Mouse (Mus musculus) liver, postnatal 0 days (tissue): ENCODE data around the gene Majin. TPM values are rescaled to one million over a fixed set of nuclear protein-coding genes. Genes with fewer than 3 reads are reported as not detected.

ENCODE experiments used
- ATAC-seq: fragments of 200-750 bp; cut with Nextera tagmentation; 2 replicates; pipeline ENCODE4 v1.8.0; 2017; ENCODE audit warnings: mild to moderate bottlenecking, moderate library complexity
- DNase-seq: peaks from one replicate; pipeline ENCODE4 v3.0.0-alpha.2; 2016
- H3K27ac ChIP-seq: fragments of 300-500 bp; sonication (generic); 2 replicates; pipeline ENCODE4 v1.5.1; 2014; ENCODE audit warnings: antibody characterized with exemption, moderate library complexity, mild to moderate bottlenecking, low read depth
- H3K27me3 ChIP-seq: fragments of 300-500 bp; sonication (generic); 2 replicates; pipeline ENCODE4 v1.6.1; 2014; ENCODE audit warnings: low read length, control low read depth, mixed read lengths; ENCODE audit not compliant: insufficient read depth
- H3K36me3 ChIP-seq: fragments of 300-500 bp; sonication (generic); replicated peaks from 2 replicates; pipeline ENCODE4 v1.6.1; 2014; ENCODE audit warnings: mild to moderate bottlenecking, control low read depth, low read length, moderate library complexity, mixed read lengths; ENCODE audit not compliant: insufficient read depth
- H3K4me1 ChIP-seq: fragments of 300-500 bp; sonication (generic); 2 replicates; pipeline ENCODE4 v1.6.1; 2014; ENCODE audit warnings: antibody characterized with exemption, mild to moderate bottlenecking, control low read depth; ENCODE audit not compliant: insufficient read depth
- H3K4me2 ChIP-seq: fragments of 300-500 bp; sonication (generic); 2 replicates; pipeline ENCODE4 v1.6.1; 2014; ENCODE audit warnings: low read depth, mild to moderate bottlenecking, low read length, moderate library complexity, mixed read lengths
- H3K4me3 ChIP-seq: fragments of 300-500 bp; sonication (generic); 2 replicates; pipeline ENCODE4 v1.5.1; 2014; ENCODE audit warnings: low read depth, low read length
- H3K9ac ChIP-seq: fragments of 300-500 bp; sonication (generic); replicated peaks from 2 replicates; pipeline ENCODE4 v1.6.1; 2014; ENCODE audit warnings: mild to moderate bottlenecking, moderate library complexity
- H3K9me3 ChIP-seq: fragments of 300-500 bp; sonication (generic); 2 replicates; pipeline ENCODE4 v1.6.1; 2016; ENCODE audit warnings: mild to moderate bottlenecking, control low read depth, low read length, mixed read lengths
- CTCF ChIP-seq: sonication (generic); IDR thresholded peaks from 2 replicates; pipeline ENCODE4 v1.5.1; 2016; ENCODE audit warnings: antibody characterized with exemption, low read depth
- EP300 ChIP-seq: IDR thresholded peaks from 2 replicates; pipeline ENCODE4 v1.6.1; 2016; ENCODE audit warnings: antibody characterized with exemption, low read depth, mild to moderate bottlenecking
- WGBS: fragments of 180-500 bp; shearing (Covaris S2); extraction: QIAGEN DNeasy Blood & Tissue Kit; methylation state at CpG from one replicate; pipeline ENCODE4 v1.1.7; 2014; ENCODE audit not compliant: insufficient replicate concordance; 5-methylcytosine and 5-hydroxymethylcytosine counted together
- polyA plus RNA-seq: library from polyadenylated mRNA; unstranded; fragments of >200 nt; fragmentation: Nextera tagmentation; extraction: Ambion mirVana; gene quantifications from 2 replicates; pipeline ENCODE4 v1.2.1, GENCODE M21; 2015

The Majin gene
- polyA plus RNA-seq, 1 experiment from 2014 or later: not detected

GRCm38 (mm10) chr19:6216046-6216705 lies 32.0 kb downstream of the Majin start:
- no peaks in the 10 kb centered on the region for H3K9me3 ChIP-seq

GRCm38 (mm10) chr19:6218606-6219005 lies 34.4 kb downstream of the Majin start:
- H3K9ac ChIP-seq: no peak overlapping the region
- no peaks in the 10 kb centered on the region for H3K9me3 ChIP-seq
- 61% methylated on average over 6 of the region's 6 CpGs for WGBS

More at GRCm38 (mm10) chr19:6216046-6216705, 32.0 kb downstream of the Majin start:
- Histone ChIP-seq H3K4me2 (no peak overlapping the region), H3K27ac (no peak overlapping the region), H3K4me1 (no peaks in the 10 kb centered on the region), H3K4me3 (no peak overlapping the region), H3K27me3 (no peaks in the 10 kb centered on the region), H3K9ac (no peak overlapping the region), H3K36me3 (no peaks in the 10 kb centered on the region)
- 47% methylated on average over 6 of the region's 6 CpGs for WGBS
- TF ChIP-seq EP300 (no peak), CTCF (no peak)
- DNase-seq: no peak
- no peak for ATAC-seq

GRCm38 (mm10) chr19:6226135-6226534 lies 41.9 kb downstream of the Majin start, which contains the start of gene Gpha2:
Gene Gpha2 (plus strand): TSS chr19:6226380.
- Histone ChIP-seq H3K9ac (no peak within 1 kb of the TSS), H3K4me3 (no peak within 1 kb of the TSS), H3K27ac (no peak within 1 kb of the TSS), H3K4me1 (no peaks in the 10 kb centered on the region), H3K9me3 (no peaks in the 10 kb centered on the region), H3K27me3 (no peaks in the 10 kb centered on the region), H3K36me3 (no peaks in the 10 kb centered on the region; the same call in 1 of the 2 replicates), H3K4me2 (no peak within 1 kb of the TSS)
- ATAC-seq (no peak), DNase-seq (peak; percentile 14)
- TF ChIP-seq EP300: no peak
- no peak for TF ChIP-seq CTCF
- 51% methylated on average over 2 of the region's 2 CpGs for WGBS

More at GRCm38 (mm10) chr19:6218606-6219005, 34.4 kb downstream of the Majin start:
- TF ChIP-seq CTCF (no peak), EP300 (no peak)
- Histone ChIP-seq H3K4me3 (no peak overlapping the region), H3K4me2 (no peak overlapping the region), H3K4me1 (no peaks in the 10 kb centered on the region), H3K27ac (no peak overlapping the region), H3K36me3 (no peaks in the 10 kb centered on the region), H3K27me3 (no peaks in the 10 kb centered on the region)
- DNase-seq (no peak), ATAC-seq (no peak)

GRCm38 (mm10) chr19:6226763-6227162 lies 42.6 kb downstream of the Majin start:
- peak; percentile 12 for DNase-seq
- no peak overlapping the region for H3K4me2 ChIP-seq
- H3K9ac ChIP-seq: no peak overlapping the region
- no peak overlapping the region for H3K27ac ChIP-seq
- 92% methylated on average over 14 of the region's 14 CpGs for WGBS
- no peaks in the 10 kb centered on the region for H3K27me3 ChIP-seq
- H3K9me3 ChIP-seq: no peaks in the 10 kb centered on the region
- H3K4me3 ChIP-seq: no peak overlapping the region
- ATAC-seq: no peak
- TF ChIP-seq CTCF (no peak), EP300 (no peak)
- no peaks in the 10 kb centered on the region for H3K4me1 ChIP-seq
- no peaks in the 10 kb centered on the region; the same call in 1 of the 2 replicates for H3K36me3 ChIP-seq

GRCm38 (mm10) chr19:6227864-6228263 lies 43.7 kb downstream of the Majin start:
- ATAC-seq: no peak

GRCm38 (mm10) chr19:6230411-6230810 lies 46.2 kb downstream of the Majin start:
- TF ChIP-seq EP300 (no peak), CTCF (no peak)
- Histone ChIP-seq H3K9me3 (no peaks in the 10 kb centered on the region), H3K27me3 (no peaks in the 10 kb centered on the region), H3K9ac (no peak overlapping the region), H3K36me3 (no peaks in the 10 kb centered on the region; the same call in 1 of the 2 replicates), H3K4me3 (no peak overlapping the region), H3K27ac (no peak overlapping the region), H3K4me2 (no peak overlapping the region), H3K4me1 (peaks cover 10% of the 10 kb centered on the region)
- DNase-seq (no peak), ATAC-seq (no peak)
- 88% methylated on average over 4 of the region's 4 CpGs for WGBS

More at GRCm38 (mm10) chr19:6227864-6228263, 43.7 kb downstream of the Majin start:
- H3K4me1 ChIP-seq: no peaks in the 10 kb centered on the region
- H3K27ac ChIP-seq: no peak overlapping the region
- whole genome bisulfite sequencing: 84% methylated on average over 4 of the region's 4 CpGs
- no peak overlapping the region for H3K4me3 ChIP-seq
- H3K9me3 ChIP-seq: no peaks in the 10 kb centered on the region
- no peak overlapping the region for H3K4me2 ChIP-seq
- DNase-seq: no peak
- no peak overlapping the region for H3K9ac ChIP-seq
- no peaks in the 10 kb centered on the region for H3K27me3 ChIP-seq
- no peaks in the 10 kb centered on the region; the same call in 1 of the 2 replicates for H3K36me3 ChIP-seq
- TF ChIP-seq EP300 (no peak), CTCF (no peak)
